Mouse (Mus musculus) midbrain, embryonic 16.5 days (tissue): ENCODE data around the gene Gm45062. TPM values are rescaled to one million over a fixed set of nuclear protein-coding genes. Genes with fewer than 3 reads are reported as not detected.

ENCODE experiments used
- ATAC-seq: fragments of 200-750 bp; cut with Nextera tagmentation; 2 replicates; pipeline ENCODE4 v1.8.0; 2017; ENCODE audit warnings: moderate TSS enrichment
- H3K27ac ChIP-seq: fragments of 300-500 bp; sonication (generic); 2 replicates; pipeline ENCODE4 v1.5.1; 2014; ENCODE audit warnings: mild to moderate bottlenecking, low read length, mixed read lengths
- H3K27me3 ChIP-seq: fragments of 300-500 bp; sonication (generic); 2 replicates; pipeline ENCODE4 v1.6.1; 2014; ENCODE audit warnings: low read depth, low read length, mixed read lengths; ENCODE audit not compliant: control insufficient read depth, insufficient read depth
- H3K36me3 ChIP-seq: fragments of 300-500 bp; sonication (generic); 2 replicates; pipeline ENCODE4 v1.6.1; 2014; ENCODE audit warnings: mild to moderate bottlenecking, low read length, moderate library complexity, mixed read lengths; ENCODE audit not compliant: control insufficient read depth, insufficient read depth
- H3K4me1 ChIP-seq: fragments of 300-500 bp; sonication (generic); 2 replicates; pipeline ENCODE4 v1.6.1; 2014; ENCODE audit warnings: mild to moderate bottlenecking, low read length, mixed read lengths; ENCODE audit not compliant: control insufficient read depth, insufficient read depth
- H3K4me2 ChIP-seq: fragments of 300-500 bp; sonication (generic); 2 replicates; pipeline ENCODE4 v1.6.1; 2014; ENCODE audit warnings: mild to moderate bottlenecking, low read length, mixed read lengths
- H3K4me3 ChIP-seq: fragments of 300-500 bp; sonication (generic); 2 replicates; pipeline ENCODE4 v1.5.1; 2014; ENCODE audit warnings: low read depth, mild to moderate bottlenecking, low read length, moderate library complexity, mixed read lengths
- H3K9ac ChIP-seq: fragments of 300-500 bp; sonication (generic); 2 replicates; pipeline ENCODE4 v1.6.1; 2014; ENCODE audit warnings: low read depth, low read length, mixed read lengths
- H3K9me3 ChIP-seq: fragments of 300-500 bp; sonication (generic); replicated peaks from 2 replicates; pipeline ENCODE4 v1.6.1; 2014; ENCODE audit warnings: mild to moderate bottlenecking, low read length, mixed read lengths; ENCODE audit not compliant: control insufficient read depth, poor library complexity, severe bottlenecking
- WGBS: fragments of 180-500 bp; shearing (Covaris S2); extraction: QIAGEN DNeasy Blood & Tissue Kit; methylation state at CpG from one replicate; pipeline ENCODE4 v1.1.7; 2014; 5-methylcytosine and 5-hydroxymethylcytosine counted together
- polyA plus RNA-seq: library from polyadenylated mRNA; unstranded; fragments of >200 nt; fragmentation: Nextera tagmentation; extraction: Ambion mirVana; gene quantifications from 2 replicates; pipeline ENCODE4 v1.2.1, GENCODE M21; 2015

Gene Gm45062
- polyA plus RNA-seq, 1 experiment from 2014 or later = 9.6 TPM

DNA sequence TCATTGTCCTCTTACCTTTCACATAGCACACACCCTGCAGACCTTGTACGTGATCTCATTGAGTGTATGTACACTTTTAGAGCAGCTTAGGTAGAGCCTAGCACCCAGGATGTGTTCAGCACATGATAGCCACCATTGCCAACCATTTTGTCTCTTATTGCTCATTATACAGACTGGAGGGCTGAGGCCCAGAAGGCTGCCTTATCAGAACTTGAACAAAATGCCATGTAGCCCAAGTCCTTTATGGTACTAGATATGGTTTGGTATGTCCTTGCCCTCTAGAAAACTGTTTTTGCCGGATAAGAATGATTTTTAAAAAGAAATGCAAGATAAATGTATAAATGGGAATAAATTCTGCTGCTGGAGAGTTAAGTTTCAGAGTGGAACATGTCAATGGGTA is 163.9 kb downstream of the Gm45062 start:
- Histone ChIP-seq H3K4me1 (peaks cover 6% of the 10 kb centered on the region), H3K27me3 (no peaks in the 10 kb centered on the region), H3K4me3 (no peak overlapping the region), H3K9ac (no peak overlapping the region), H3K36me3 (no peaks in the 10 kb centered on the region), H3K9me3 (no peaks in the 10 kb centered on the region), H3K27ac (no peak overlapping the region), H3K4me2 (no peak overlapping the region)
- no peak for ATAC-seq
- WGBS = 96% methylated on average over 2 of the region's 2 CpGs

GRCm38 (mm10) chr6:8427692-8428091 is 168.4 kb downstream of the Gm45062 start:
- Histone ChIP-seq H3K9ac (no peak overlapping the region), H3K4me2 (no peak overlapping the region), H3K4me1 (no peaks in the 10 kb centered on the region), H3K9me3 (no peaks in the 10 kb centered on the region), H3K27ac (no peak overlapping the region), H3K36me3 (no peaks in the 10 kb centered on the region), H3K27me3 (no peaks in the 10 kb centered on the region), H3K4me3 (no peak overlapping the region)
- ATAC-seq = no peak
- WGBS = 89% methylated on average over 5 of the region's 5 CpGs

DNA sequence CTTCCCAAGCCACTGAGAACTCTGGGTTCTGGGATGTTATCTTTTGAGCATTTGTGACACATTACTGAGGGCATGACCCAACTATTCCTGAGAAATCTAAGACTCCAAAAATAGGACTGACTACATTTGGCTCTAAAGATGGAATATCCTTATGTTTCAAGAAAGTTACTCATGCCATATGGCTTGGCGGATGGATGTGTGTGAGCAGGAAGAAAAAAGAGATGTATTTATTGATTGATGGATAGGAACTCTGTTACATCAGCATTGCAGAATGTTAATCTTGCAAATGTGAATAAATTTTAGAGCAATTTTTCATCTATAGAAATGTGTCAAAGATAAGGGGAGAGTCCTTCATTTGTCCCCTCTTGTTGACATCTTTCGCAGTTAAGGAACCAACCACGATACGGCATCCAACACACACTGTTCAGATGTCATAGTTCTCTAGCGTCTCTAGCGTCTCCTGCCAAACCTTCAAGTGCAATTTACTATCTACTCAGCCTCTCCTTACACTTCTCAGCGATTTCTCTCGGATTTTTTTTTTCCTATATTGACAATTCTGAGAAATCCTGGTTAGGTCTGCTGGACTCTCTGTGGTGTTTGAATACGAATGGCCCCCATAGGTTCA is 171.5 kb downstream of the Gm45062 start:
- no peaks in the 10 kb centered on the region for H3K27me3 ChIP-seq
- H3K36me3 ChIP-seq = no peaks in the 10 kb centered on the region
- H3K4me3 ChIP-seq = no peak overlapping the region
- no peak for ATAC-seq
- no peak overlapping the region for H3K4me2 ChIP-seq
- no peak overlapping the region for H3K27ac ChIP-seq
- H3K9ac ChIP-seq = no peak overlapping the region
- 94% methylated on average over 9 of the region's 9 CpGs for WGBS
- H3K4me1 ChIP-seq = no peaks in the 10 kb centered on the region
- no peaks in the 10 kb centered on the region for H3K9me3 ChIP-seq

DNA sequence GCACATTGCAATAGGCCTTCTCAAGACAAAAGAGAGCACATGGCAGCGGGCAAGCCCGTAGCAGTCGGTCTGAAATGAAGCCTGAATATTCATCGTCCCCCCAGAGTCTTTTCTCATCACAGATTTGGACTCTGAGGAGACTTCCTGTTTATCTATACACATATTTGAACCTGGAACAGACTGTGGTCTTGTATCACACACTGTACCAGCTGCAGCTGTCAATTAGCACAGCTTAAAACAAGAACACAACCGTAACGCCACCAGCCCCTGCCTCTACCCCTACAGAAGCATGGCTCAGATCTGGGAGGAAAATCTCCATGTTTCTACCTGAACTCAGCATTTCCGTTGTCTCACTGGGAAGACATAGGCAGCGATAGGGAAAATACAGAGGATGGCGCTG is 173.9 kb downstream of the Gm45062 start:
- no peak for ATAC-seq
- Histone ChIP-seq H3K36me3 (no peaks in the 10 kb centered on the region), H3K27ac (no peak overlapping the region), H3K9ac (no peak overlapping the region), H3K9me3 (no peaks in the 10 kb centered on the region), H3K4me1 (no peaks in the 10 kb centered on the region), H3K4me2 (no peak overlapping the region), H3K27me3 (no peaks in the 10 kb centered on the region), H3K4me3 (no peak overlapping the region)
- 67% methylated on average over 9 of the region's 9 CpGs for WGBS

DNA sequence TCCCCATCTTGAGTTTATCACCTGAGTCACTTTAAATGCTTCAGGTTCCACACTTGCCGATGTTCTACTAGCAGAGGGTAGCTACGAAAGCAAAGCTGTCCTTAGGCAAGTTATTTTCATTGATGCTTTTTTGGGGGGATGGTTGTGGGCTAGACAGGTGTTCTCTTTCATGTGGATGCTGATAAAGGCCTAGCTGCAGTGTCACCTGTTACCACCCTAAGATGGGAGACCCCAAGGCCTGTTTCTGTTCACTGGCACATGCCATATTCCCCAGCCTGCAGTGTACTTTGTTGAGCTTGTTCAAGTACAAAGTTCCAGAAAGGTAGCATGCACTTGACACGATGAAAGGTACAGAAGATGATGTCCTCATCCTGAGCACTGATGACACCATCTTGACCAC is 178.7 kb downstream of the Gm45062 start:
- no peak overlapping the region for H3K4me3 ChIP-seq
- 96% methylated on average over 3 of the region's 3 CpGs for WGBS
- no peak overlapping the region for H3K27ac ChIP-seq
- H3K4me1 ChIP-seq = no peaks in the 10 kb centered on the region
- no peak overlapping the region for H3K9ac ChIP-seq
- H3K36me3 ChIP-seq = no peaks in the 10 kb centered on the region
- no peak for ATAC-seq
- 0 out of 2 replicates have a peak, but pooled peaks cover 4% of the 10 kb centered on the region for H3K9me3 ChIP-seq
- no peaks in the 10 kb centered on the region for H3K27me3 ChIP-seq
- no peak overlapping the region for H3K4me2 ChIP-seq

GRCm38 (mm10) chr6:8441814-8442213 is 182.6 kb downstream of the Gm45062 start:
- Histone ChIP-seq H3K4me2 (no peak overlapping the region), H3K9ac (no peak overlapping the region), H3K4me3 (no peak overlapping the region), H3K36me3 (no peaks in the 10 kb centered on the region), H3K27me3 (no peaks in the 10 kb centered on the region), H3K9me3 (0 out of 2 replicates have a peak, but pooled peaks cover 4% of the 10 kb centered on the region), H3K4me1 (no peaks in the 10 kb centered on the region), H3K27ac (no peak overlapping the region)
- WGBS = 88% methylated on average over 3 of the region's 3 CpGs
- no peak for ATAC-seq

DNA sequence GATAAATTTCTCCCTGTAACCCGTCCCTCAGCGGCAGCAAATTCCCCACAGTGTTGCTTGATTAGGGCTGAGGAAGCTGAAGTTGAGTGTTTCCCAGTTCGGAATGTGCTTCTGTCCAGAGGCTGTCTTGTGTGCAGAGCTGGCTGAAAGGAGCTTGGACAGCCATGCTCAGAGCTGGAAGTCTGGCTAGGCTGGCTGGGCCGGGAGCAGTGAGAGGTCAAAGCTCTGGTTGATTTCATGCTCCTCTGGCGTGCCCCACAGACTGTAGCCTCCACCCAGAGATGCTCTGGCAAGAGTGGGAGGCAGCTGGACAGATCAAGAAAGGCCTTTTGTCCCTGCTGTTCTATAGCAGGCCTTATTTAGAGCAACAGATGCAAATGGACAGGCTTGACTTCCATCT is 187.5 kb downstream of the Gm45062 start:
- 48% methylated on average over 5 of the region's 5 CpGs for WGBS
- H3K27ac ChIP-seq = no peak overlapping the region
- no peak overlapping the region for H3K4me3 ChIP-seq
- 0 out of 2 replicates have a peak, but pooled peaks cover 4% of the 10 kb centered on the region for H3K9me3 ChIP-seq
- no peaks in the 10 kb centered on the region for H3K27me3 ChIP-seq
- H3K36me3 ChIP-seq = no peaks in the 10 kb centered on the region
- H3K4me1 ChIP-seq = no peaks in the 10 kb centered on the region
- ATAC-seq = no peak
- H3K9ac ChIP-seq = no peak overlapping the region
- no peak overlapping the region for H3K4me2 ChIP-seq

- no peak for ATAC-seq
- Histone ChIP-seq H3K9me3 (no peaks in the 10 kb centered on the region; the same call in 1 of the 2 replicates), H3K27me3 (no peaks in the 10 kb centered on the region), H3K36me3 (no peaks in the 10 kb centered on the region), H3K9ac (no peak overlapping the region), H3K4me3 (no peak overlapping the region), H3K4me1 (no peaks in the 10 kb centered on the region), H3K4me2 (no peak overlapping the region), H3K27ac (no peak overlapping the region)
- WGBS = 83% methylated on average over 5 of the region's 5 CpGs
Observed at GRCm38 (mm10) chr6:8455599-8455998, 196.3 kb downstream of the Gm45062 start.

DNA sequence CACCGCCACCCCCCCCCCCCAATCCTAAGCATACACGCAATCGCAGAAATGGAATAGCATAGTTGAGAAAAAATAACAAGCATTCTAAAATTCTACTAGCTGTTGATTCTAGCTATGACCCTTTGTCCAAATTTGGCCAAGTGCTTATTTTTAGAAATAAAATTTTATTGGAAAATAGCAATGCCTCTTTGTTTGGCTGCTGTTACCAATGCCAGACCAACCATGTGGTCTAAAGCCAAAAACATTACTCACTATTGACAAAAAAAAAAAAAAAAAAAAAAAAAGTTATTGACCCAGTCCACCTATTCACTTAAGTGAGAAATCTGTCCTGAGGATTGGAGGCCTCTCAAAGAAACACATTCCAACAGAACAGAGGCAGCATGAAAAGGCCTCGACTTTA is 199.3 kb downstream of the Gm45062 start:
- Histone ChIP-seq H3K27me3 (no peaks in the 10 kb centered on the region), H3K9ac (no peak overlapping the region), H3K9me3 (no peaks in the 10 kb centered on the region; the same call in 1 of the 2 replicates), H3K4me1 (no peaks in the 10 kb centered on the region), H3K4me2 (no peak overlapping the region), H3K36me3 (no peaks in the 10 kb centered on the region), H3K27ac (no peak overlapping the region), H3K4me3 (no peak overlapping the region)
- ATAC-seq = no peak
- 84% methylated on average over 4 of the region's 4 CpGs for WGBS
